Mouse (Mus musculus): Measurements from ENCODE around the gene Dnase2a. TPM values are rescaled to one million over a fixed set of nuclear protein-coding genes. Genes with fewer than 3 reads are reported as not detected.
A peak's percentile ranks its signal among the peaks of the same experiment; 100 is the strongest.

Gene Dnase2a
- polyA plus RNA-seq, 1 experiment from 2014 or later, result 17.9 TPM

DNA sequence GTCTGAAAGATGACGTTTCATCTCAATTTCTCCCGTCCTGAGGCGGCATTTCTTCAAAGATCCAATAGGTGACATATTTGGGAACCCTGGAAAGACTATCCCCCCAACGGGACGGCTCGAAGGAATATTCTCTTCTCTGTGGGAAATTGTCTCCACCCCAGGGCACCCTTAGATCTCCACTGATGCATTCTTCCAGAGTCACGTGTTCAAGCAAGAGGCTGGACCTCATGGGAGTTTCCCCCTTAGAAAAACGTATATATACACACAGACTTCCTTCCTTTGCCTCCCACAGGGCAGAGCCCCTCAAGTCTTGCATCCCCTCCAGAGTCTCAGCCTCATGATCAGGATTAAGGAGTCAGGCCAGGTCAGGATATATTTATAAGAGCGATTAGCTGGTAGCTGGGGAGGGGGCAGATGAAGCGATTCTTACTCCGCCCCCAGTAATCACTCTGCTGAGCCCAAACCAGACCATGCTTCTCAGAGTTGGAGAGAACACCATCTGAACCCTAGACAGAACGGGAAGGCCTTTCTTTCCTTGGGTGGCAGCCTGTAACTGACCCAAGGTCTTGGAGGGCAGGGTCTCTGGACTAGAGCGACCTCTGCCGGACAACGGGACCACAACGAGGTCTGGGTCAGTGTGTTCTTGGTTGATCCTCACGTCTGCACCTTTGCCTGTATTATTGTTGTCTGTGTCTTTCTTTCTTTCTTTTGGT lies 38.3 kb downstream of the Dnase2a start, which contains the start of gene Rtbdn:
Gene Rtbdn (plus strand): TSS at position 464 of the 713 bp plus-strand sequence.
- H3K4me1 ChIP-seq (ENCODE audit: control insufficient read depth, insufficient read depth, low read length), result 0 out of 2 replicates have a peak, but pooled peaks cover 6% of the 10 kb centered on the region
- peak within 1 kb of the TSS; percentile 34 for H3K4me3 ChIP-seq (ENCODE audit: low read depth, low read length)
- no peaks in the 10 kb centered on the region for H3K36me3 ChIP-seq (ENCODE audit: control insufficient read depth, insufficient read depth, low read length)
- H3K4me2 ChIP-seq (replicated peaks; ENCODE audit: low read depth, low read length), result peak within 1 kb of the TSS; percentile 64
- H3K9ac ChIP-seq (replicated peaks; ENCODE audit: low read depth, low read length), result no peak within 1 kb of the TSS
- ATAC-seq (ENCODE audit: insufficient number of reproducible peaks, insufficient read depth, low FRiP score, low read depth), result no peak
- no peak within 1 kb of the TSS for H3K27ac ChIP-seq (ENCODE audit: low read length)
- H3K27me3 ChIP-seq (ENCODE audit: control insufficient read depth, insufficient read depth, low read length), result peaks cover 30% of the 10 kb centered on the region
- H3K9me3 ChIP-seq (ENCODE audit: control insufficient read depth, low read depth, low read length), result no peaks in the 10 kb centered on the region
- 14% methylated on average over 17 of the region's 17 CpGs for WGBS

DNA sequence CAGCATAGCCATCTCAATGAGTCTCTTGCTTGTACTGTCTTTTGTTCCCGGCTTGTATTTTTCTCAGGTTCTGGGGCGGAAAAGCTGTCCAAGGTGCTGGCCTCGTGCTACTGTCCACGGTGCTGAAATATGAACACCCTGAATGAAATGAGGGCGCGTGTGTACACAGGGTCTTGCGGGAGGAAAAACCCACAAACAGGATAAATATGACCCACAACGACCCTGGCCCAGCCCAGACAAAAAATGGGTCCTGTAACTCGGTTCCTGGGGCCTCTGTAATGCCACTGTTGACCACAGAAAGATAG lies 38.8 kb downstream of the Dnase2a start:
- peaks cover 30% of the 10 kb centered on the region for H3K27me3 ChIP-seq (ENCODE audit: control insufficient read depth, insufficient read depth, low read length)
- WGBS, result 15% methylated on average over 9 of the region's 9 CpGs
- 0 out of 2 replicates have a peak, but pooled peaks have one; percentile 48 for ATAC-seq (ENCODE audit: insufficient number of reproducible peaks, insufficient read depth, low FRiP score, low read depth)

DNA sequence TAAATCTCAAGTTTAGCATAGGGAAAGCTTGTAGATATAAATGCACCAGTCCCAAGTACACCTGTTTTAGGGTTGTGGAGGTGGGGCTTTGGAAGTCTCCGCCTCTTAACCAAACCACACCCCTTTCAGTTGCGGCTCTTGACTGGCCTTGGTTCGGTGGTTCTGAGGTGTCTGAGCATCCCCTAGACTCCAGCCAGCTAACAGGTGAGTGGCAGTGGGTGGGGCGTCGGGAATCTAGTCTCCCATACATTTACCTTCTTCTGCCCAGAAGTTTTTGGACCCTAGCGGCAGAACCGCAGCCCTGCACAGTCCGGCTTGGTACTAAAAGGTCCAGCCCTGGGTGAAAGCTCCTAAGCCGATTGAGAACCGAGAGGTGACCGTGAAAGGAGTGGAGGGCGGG lies 41.4 kb downstream of the Dnase2a start:
- Histone ChIP-seq H3K4me3 (ENCODE audit: low read depth, low read length) (no peak overlapping the region), H3K4me2 (replicated peaks; ENCODE audit: low read depth, low read length) (no peak overlapping the region), H3K9ac (replicated peaks; ENCODE audit: low read depth, low read length) (no peak overlapping the region), H3K27ac (ENCODE audit: low read length) (no peak overlapping the region), H3K27me3 (ENCODE audit: control insufficient read depth, insufficient read depth, low read length) (peaks cover 24% of the 10 kb centered on the region), H3K9me3 (ENCODE audit: control insufficient read depth, low read depth, low read length) (no peaks in the 10 kb centered on the region), H3K36me3 (ENCODE audit: control insufficient read depth, insufficient read depth, low read length) (no peaks in the 10 kb centered on the region), H3K4me1 (ENCODE audit: control insufficient read depth, insufficient read depth, low read length) (0 out of 2 replicates have a peak, but pooled peaks cover 6% of the 10 kb centered on the region)
- no peak for ATAC-seq (ENCODE audit: insufficient number of reproducible peaks, insufficient read depth, low FRiP score, low read depth)
- 18% methylated on average over 12 of the region's 12 CpGs for WGBS

More for the DNA sequence above, 38.8 kb downstream of the Dnase2a start:
- no peaks in the 10 kb centered on the region for H3K36me3 ChIP-seq (ENCODE audit: control insufficient read depth, insufficient read depth, low read length)
- no peak overlapping the region for H3K9ac ChIP-seq (replicated peaks; ENCODE audit: low read depth, low read length)
- H3K4me3 ChIP-seq (ENCODE audit: low read depth, low read length), result no peak overlapping the region
- H3K4me1 ChIP-seq (ENCODE audit: control insufficient read depth, insufficient read depth, low read length), result 0 out of 2 replicates have a peak, but pooled peaks cover 6% of the 10 kb centered on the region
- no peak overlapping the region for H3K4me2 ChIP-seq (replicated peaks; ENCODE audit: low read depth, low read length)
- H3K9me3 ChIP-seq (ENCODE audit: control insufficient read depth, low read depth, low read length), result no peaks in the 10 kb centered on the region
- H3K27ac ChIP-seq (ENCODE audit: low read length), result no peak overlapping the region

DNA sequence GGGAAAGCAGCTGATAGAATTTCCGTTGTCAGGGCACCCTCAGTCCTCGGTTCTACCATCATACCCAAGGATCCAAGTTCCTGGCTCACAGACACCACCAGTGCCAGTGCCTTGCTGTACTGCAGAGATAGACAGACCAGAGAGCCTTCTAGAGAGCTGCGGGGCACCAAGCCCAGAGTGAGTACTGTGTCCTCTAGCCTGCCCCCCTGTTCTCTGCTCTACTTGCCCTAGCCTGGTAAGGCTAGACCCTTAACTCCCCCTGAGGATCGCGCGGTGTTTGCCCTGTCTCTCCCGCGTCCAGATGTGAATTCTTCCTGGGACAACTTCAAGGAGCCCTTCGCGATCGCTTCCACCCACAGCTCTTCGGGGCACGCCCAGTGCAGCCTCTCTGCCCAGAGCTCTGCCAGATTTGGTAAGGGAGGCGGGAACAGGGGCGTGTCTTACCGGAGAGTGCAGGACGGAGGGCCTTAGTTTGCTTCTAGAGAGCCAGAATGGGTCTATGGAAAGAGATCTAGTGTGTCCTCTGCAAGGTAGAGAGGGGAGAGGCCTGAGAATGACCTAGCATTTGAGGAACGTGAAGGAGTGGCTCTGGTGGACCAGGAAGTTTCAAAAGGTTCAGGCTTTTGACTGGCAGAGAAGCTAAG lies 44.4 kb downstream of the Dnase2a start:
- peak; percentile 46; the same call in 1 of the 2 replicates for ATAC-seq (ENCODE audit: insufficient number of reproducible peaks, insufficient read depth, low FRiP score, low read depth)
- WGBS, result 8% methylated on average over 18 of the region's 18 CpGs
- H3K27me3 ChIP-seq (ENCODE audit: control insufficient read depth, insufficient read depth, low read length), result no peaks in the 10 kb centered on the region
- no peak overlapping the region for H3K27ac ChIP-seq (ENCODE audit: low read length)
- H3K4me3 ChIP-seq (ENCODE audit: low read depth, low read length), result no peak overlapping the region
- H3K9ac ChIP-seq (replicated peaks; ENCODE audit: low read depth, low read length), result no peak overlapping the region
- H3K9me3 ChIP-seq (ENCODE audit: control insufficient read depth, low read depth, low read length), result no peaks in the 10 kb centered on the region
- H3K36me3 ChIP-seq (ENCODE audit: control insufficient read depth, insufficient read depth, low read length), result peaks cover 3% of the 10 kb centered on the region; the same call in 1 of the 2 replicates
- H3K4me1 ChIP-seq (ENCODE audit: control insufficient read depth, insufficient read depth, low read length), result no peaks in the 10 kb centered on the region
- H3K4me2 ChIP-seq (replicated peaks; ENCODE audit: low read depth, low read length), result no peak overlapping the region; the same call in 1 of the 2 replicates

DNA sequence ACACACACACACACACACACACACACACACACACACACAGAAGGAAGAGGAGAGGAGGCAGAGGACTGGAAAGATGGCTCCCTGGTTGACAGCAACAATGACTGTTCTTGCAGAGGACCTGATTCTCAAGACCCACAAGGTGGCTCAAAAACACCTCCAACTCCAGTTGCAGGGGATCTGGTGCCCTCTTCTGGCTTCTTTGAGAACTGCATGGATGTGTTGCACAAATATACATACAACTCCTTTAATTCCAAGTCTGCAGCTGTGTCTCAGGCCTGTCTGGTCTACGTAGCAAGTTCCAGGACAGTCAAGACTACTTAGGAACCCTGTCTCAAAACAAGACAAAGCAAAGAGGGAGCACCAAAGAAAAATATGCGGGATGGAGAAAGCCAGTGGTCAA lies 48.4 kb downstream of the Dnase2a start:
- no peak overlapping the region for H3K4me3 ChIP-seq (ENCODE audit: low read depth, low read length)
- no peaks in the 10 kb centered on the region for H3K4me1 ChIP-seq (ENCODE audit: control insufficient read depth, insufficient read depth, low read length)
- no peak overlapping the region for H3K4me2 ChIP-seq (replicated peaks; ENCODE audit: low read depth, low read length)
- H3K27ac ChIP-seq (ENCODE audit: low read length), result no peak overlapping the region
- no peak overlapping the region for H3K9ac ChIP-seq (replicated peaks; ENCODE audit: low read depth, low read length)
- WGBS, result 50% methylated on average over 2 of the region's 2 CpGs
- no peaks in the 10 kb centered on the region for H3K9me3 ChIP-seq (ENCODE audit: control insufficient read depth, low read depth, low read length)
- peaks cover 8% of the 10 kb centered on the region; the same call in 1 of the 2 replicates for H3K36me3 ChIP-seq (ENCODE audit: control insufficient read depth, insufficient read depth, low read length)
- no peaks in the 10 kb centered on the region for H3K27me3 ChIP-seq (ENCODE audit: control insufficient read depth, insufficient read depth, low read length)
- no peak for ATAC-seq (ENCODE audit: insufficient number of reproducible peaks, insufficient read depth, low FRiP score, low read depth)

DNA sequence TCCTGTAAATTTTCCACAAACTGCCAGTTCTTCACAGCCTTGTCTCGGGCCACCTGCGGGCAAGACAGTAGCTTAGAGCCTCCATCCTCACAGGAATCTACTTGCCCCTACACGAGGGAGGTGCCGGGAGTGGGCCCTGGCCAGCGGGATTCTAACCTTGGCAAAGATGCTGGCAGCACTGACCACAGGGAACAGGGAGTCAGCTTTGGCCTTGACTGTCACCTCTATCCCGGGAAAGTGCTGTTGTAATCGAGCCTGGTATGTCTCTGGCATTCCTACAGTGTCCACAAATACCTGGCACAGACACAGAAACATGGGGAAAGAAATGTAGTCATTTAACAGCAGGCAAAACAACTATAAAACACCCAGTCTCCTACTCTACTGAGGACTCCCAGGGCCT lies 51.5 kb downstream of the Dnase2a start:
- no peak overlapping the region for H3K27ac ChIP-seq (ENCODE audit: low read length)
- H3K4me2 ChIP-seq (replicated peaks; ENCODE audit: low read depth, low read length), result no peak overlapping the region
- H3K36me3 ChIP-seq (ENCODE audit: control insufficient read depth, insufficient read depth, low read length), result peaks cover 8% of the 10 kb centered on the region; the same call in 1 of the 2 replicates
- no peaks in the 10 kb centered on the region for H3K9me3 ChIP-seq (ENCODE audit: control insufficient read depth, low read depth, low read length)
- no peak for ATAC-seq (ENCODE audit: insufficient number of reproducible peaks, insufficient read depth, low FRiP score, low read depth)
- WGBS, result 94% methylated on average over 7 of the region's 7 CpGs
- no peak overlapping the region for H3K9ac ChIP-seq (replicated peaks; ENCODE audit: low read depth, low read length)
- H3K4me1 ChIP-seq (ENCODE audit: control insufficient read depth, insufficient read depth, low read length), result no peaks in the 10 kb centered on the region
- no peaks in the 10 kb centered on the region for H3K27me3 ChIP-seq (ENCODE audit: control insufficient read depth, insufficient read depth, low read length)
- H3K4me3 ChIP-seq (ENCODE audit: low read depth, low read length), result no peak overlapping the region

DNA sequence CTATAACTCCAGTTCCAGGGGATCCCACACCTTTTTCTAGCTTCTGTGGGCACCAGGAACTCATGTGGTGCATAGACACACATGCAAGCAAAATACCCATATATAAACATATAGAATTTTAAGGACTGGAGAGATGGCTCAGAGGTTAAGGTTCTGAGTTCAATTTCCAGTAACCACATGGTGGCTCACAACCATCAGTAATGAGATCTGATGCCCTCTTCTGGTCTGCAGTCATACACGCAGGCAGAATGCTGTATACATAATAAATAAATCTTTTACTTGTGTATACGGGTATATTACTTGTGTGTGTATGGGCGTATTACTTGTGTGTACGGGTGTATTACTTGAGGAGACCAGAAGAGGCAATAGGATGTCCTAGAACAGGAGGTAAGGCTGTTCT lies 55.6 kb downstream of the Dnase2a start:
- Histone ChIP-seq H3K36me3 (ENCODE audit: control insufficient read depth, insufficient read depth, low read length) (no peaks in the 10 kb centered on the region; the same call in 1 of the 2 replicates), H3K4me3 (ENCODE audit: low read depth, low read length) (no peak overlapping the region), H3K27ac (ENCODE audit: low read length) (no peak overlapping the region), H3K4me1 (ENCODE audit: control insufficient read depth, insufficient read depth, low read length) (peaks cover 17% of the 10 kb centered on the region), H3K27me3 (ENCODE audit: control insufficient read depth, insufficient read depth, low read length) (no peaks in the 10 kb centered on the region), H3K9me3 (ENCODE audit: control insufficient read depth, low read depth, low read length) (no peaks in the 10 kb centered on the region), H3K4me2 (replicated peaks; ENCODE audit: low read depth, low read length) (no peak overlapping the region), H3K9ac (replicated peaks; ENCODE audit: low read depth, low read length) (no peak overlapping the region)
- WGBS, result 85% methylated on average over 4 of the region's 4 CpGs
- no peak for ATAC-seq (ENCODE audit: insufficient number of reproducible peaks, insufficient read depth, low FRiP score, low read depth)

DNA sequence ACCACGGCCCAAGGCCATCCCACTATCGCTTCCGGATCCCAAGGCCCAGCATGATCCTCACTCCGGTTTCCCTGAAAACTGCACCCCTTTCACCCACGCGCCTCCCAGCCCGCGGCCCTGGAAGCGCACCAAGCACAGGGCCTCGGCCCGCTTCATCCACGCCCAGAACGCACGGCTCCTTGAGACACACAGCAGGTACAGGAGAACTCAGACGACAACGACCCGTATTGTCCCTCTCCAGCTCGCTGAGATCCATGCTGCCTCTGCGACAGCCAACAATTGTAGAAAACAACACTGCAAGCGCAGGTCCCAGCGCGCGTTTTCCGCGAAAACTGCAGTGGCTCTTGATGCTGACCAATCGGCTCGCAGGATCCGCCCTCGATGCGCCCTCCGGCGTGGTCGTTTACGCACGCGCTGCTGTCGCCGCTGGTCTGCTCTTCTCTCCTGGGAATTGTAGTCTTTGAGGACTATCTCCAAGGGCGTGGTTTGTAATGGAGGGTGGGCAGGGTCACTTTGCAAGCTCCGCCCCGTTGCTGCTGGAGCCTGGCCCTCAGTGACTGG lies 57.5 kb downstream of the Dnase2a start:
- peak; percentile 90 for ATAC-seq (ENCODE audit: insufficient number of reproducible peaks, insufficient read depth, low FRiP score, low read depth)
- Histone ChIP-seq H3K27me3 (ENCODE audit: control insufficient read depth, insufficient read depth, low read length) (no peaks in the 10 kb centered on the region), H3K27ac (ENCODE audit: low read length) (peak overlapping the region; percentile 59), H3K4me3 (ENCODE audit: low read depth, low read length) (peak overlapping the region; percentile 61), H3K9me3 (ENCODE audit: control insufficient read depth, low read depth, low read length) (no peaks in the 10 kb centered on the region), H3K4me1 (ENCODE audit: control insufficient read depth, insufficient read depth, low read length) (peaks cover 21% of the 10 kb centered on the region), H3K36me3 (ENCODE audit: control insufficient read depth, insufficient read depth, low read length) (no peaks in the 10 kb centered on the region; the same call in 1 of the 2 replicates), H3K9ac (replicated peaks; ENCODE audit: low read depth, low read length) (peak overlapping the region; percentile 68), H3K4me2 (replicated peaks; ENCODE audit: low read depth, low read length) (peak overlapping the region; percentile 94)
- under 1% methylated on average over 41 of the region's 41 CpGs for WGBS

All from stomach, embryonic 14.5 days (tissue).